Mouse (Mus musculus) liver, embryonic 13.5 days (tissue): Measurements from ENCODE around the gene Hpd. TPM values are rescaled to one million over a fixed set of nuclear protein-coding genes. Genes with fewer than 3 reads are reported as not detected.

ENCODE experiments used
- ATAC-seq: fragments of 200-750 bp; cut with Nextera tagmentation; 2 replicates; pipeline ENCODE4 v1.8.0; 2017; ENCODE audit warnings: low read depth, mild to moderate bottlenecking, moderate number of reproducible peaks, moderate library complexity
- DNase-seq: peaks from one replicate; pipeline ENCODE4 v3.0.0; 2022
- H3K27ac ChIP-seq: fragments of 300-500 bp; sonication (generic); 2 replicates; pipeline ENCODE4 v1.5.1; 2015; ENCODE audit warnings: moderate library complexity, mild to moderate bottlenecking, inconsistent platforms
- H3K27me3 ChIP-seq: fragments of 300-500 bp; sonication (generic); 2 replicates; pipeline ENCODE4 v1.6.1; 2015; ENCODE audit warnings: mild to moderate bottlenecking, inconsistent platforms
- H3K36me3 ChIP-seq: fragments of 300-500 bp; sonication (generic); 2 replicates; pipeline ENCODE4 v1.6.1; 2015; ENCODE audit warnings: mild to moderate bottlenecking, inconsistent platforms
- H3K4me1 ChIP-seq: fragments of 300-500 bp; sonication (generic); replicated peaks from 2 replicates; pipeline ENCODE4 v1.6.1; 2015; ENCODE audit warnings: inconsistent platforms
- H3K4me2 ChIP-seq: fragments of 300-500 bp; sonication (generic); 2 replicates; pipeline ENCODE4 v1.6.1; 2015; ENCODE audit warnings: inconsistent platforms, mild to moderate bottlenecking, moderate library complexity
- H3K4me3 ChIP-seq: fragments of 300-500 bp; sonication (generic); replicated peaks from 2 replicates; pipeline ENCODE4 v1.5.1; 2015; ENCODE audit warnings: mild to moderate bottlenecking, inconsistent platforms
- H3K9ac ChIP-seq: fragments of 300-500 bp; sonication (generic); 2 replicates; pipeline ENCODE4 v1.6.1; 2015; ENCODE audit warnings: mild to moderate bottlenecking, inconsistent platforms
- H3K9me3 ChIP-seq: fragments of 300-500 bp; sonication (generic); replicated peaks from 2 replicates; pipeline ENCODE4 v1.6.1; 2016; ENCODE audit warnings: inconsistent platforms
- WGBS: fragments of 180-500 bp; shearing (Covaris S2); methylation state at CpG from one replicate; pipeline ENCODE4 v1.1.7; 2015; ENCODE audit not compliant: insufficient replicate concordance; 5-methylcytosine and 5-hydroxymethylcytosine counted together
- polyA plus RNA-seq: library from polyadenylated mRNA; unstranded; fragments of >200 nt; fragmentation: Nextera tagmentation; extraction: Ambion mirVana; gene quantifications from 2 replicates; pipeline ENCODE4 v1.2.1, GENCODE M21; 2015

Gene Hpd
- polyA plus RNA-seq, 1 experiment from 2014 or later = 12.4 TPM

DNA sequence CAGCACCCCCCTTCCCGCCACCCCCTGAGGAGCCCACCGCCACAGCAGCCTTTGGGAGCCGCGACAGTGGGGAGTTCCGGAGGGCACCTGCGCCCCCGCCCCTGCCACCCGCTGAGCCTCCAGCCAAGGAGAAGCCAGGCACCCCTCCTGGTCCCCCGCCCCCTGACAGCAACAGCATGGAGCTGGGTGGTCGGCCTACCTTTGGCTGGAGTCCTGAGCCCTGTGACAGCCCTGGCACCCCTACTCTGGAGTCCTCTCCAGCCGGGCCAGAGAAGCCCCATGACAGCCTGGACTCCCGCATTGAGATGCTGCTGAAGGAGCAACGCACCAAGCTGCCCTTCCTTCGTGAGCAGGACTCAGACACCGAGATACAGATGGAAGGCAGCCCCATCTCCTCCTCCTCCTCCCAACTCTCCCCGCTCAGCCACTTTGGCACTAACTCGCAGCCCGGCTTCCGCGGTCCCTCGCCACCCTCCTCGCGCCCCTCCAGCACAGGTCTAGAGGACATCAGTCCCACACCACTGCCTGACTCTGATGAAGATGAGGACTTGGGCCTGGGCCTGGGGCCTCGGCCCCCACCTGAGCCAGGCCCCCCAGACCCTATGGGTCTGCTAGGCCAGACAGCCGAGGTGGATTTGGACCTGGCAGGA is 34.3 kb downstream of the Hpd start:
- H3K27ac ChIP-seq = peak overlapping the region; percentile 75
- H3K4me2 ChIP-seq = 0 out of 2 replicates have a peak overlapping the region, but pooled peaks have one; percentile 77

DNA sequence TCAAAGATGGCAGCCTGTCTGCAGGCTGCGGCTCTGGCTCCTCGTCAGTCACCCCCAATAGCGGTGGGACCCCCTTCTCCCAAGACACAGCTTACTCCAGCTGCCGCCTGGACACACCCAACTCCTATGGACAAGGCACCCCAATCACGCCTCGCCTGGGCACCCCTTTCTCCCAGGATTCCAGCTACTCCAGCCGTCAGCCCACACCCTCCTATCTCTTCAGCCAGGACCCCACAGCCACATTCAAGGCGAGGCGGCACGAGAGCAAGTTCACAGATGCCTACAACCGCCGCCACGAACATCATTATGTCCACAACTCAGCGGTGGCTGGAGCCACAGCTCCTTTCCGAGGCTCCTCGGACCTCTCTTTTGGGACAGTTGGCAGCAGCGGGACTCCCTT is 35.0 kb downstream of the Hpd start:
- no peaks in the 10 kb centered on the region for H3K9me3 ChIP-seq
- H3K36me3 ChIP-seq = peaks cover 79% of the 10 kb centered on the region
- DNase-seq (no peak), ATAC-seq (no peak)
- no peaks in the 10 kb centered on the region for H3K27me3 ChIP-seq
- WGBS = 79% methylated on average over 17 of the region's 17 CpGs
- no peak overlapping the region for H3K4me3 ChIP-seq
- no peak overlapping the region; the same call in 1 of the 2 replicates for H3K9ac ChIP-seq
- no peak overlapping the region for H3K4me2 ChIP-seq
- H3K27ac ChIP-seq = 0 out of 2 replicates have a peak overlapping the region, but pooled peaks have one; percentile 62
- peaks cover 95% of the 10 kb centered on the region for H3K4me1 ChIP-seq

More for the DNA sequence above, 34.3 kb downstream of the Hpd start:
- Histone ChIP-seq H3K27me3 (no peaks in the 10 kb centered on the region), H3K4me3 (peak overlapping the region; percentile 4; the same call in 1 of the 2 replicates), H3K4me1 (peaks cover 96% of the 10 kb centered on the region), H3K9me3 (no peaks in the 10 kb centered on the region), H3K36me3 (peaks cover 85% of the 10 kb centered on the region), H3K9ac (0 out of 2 replicates have a peak overlapping the region, but pooled peaks have one; percentile 16)
- 87% methylated on average over 25 of the region's 25 CpGs for WGBS
- no peak for ATAC-seq
- no peak for DNase-seq

DNA sequence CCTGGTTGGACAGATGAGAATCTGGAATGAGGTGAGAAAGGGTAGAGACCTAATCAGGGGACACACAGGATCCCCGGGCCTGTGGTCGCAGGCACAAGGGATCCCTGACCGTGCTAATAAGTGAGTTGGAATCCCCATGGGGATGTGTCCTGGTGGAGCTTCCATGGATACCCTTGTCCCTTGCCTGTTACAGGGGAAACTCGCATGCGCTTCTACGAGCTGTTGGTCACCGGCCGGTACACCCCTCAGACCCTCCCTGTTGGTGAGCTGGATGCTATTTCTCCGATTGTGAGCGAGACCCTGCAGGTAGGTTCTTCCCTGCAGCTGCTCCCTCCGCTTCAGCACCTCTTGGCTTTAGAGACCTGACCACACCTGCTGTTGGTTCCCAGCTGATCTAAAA is 36.2 kb downstream of the Hpd start:
- Histone ChIP-seq H3K27me3 (no peaks in the 10 kb centered on the region), H3K4me2 (peak overlapping the region; percentile 100; the same call in 1 of the 2 replicates), H3K4me3 (no peak overlapping the region), H3K9me3 (no peaks in the 10 kb centered on the region), H3K27ac (peak overlapping the region; percentile 62; the same call in 1 of the 2 replicates), H3K4me1 (peaks cover 84% of the 10 kb centered on the region), H3K9ac (0 out of 2 replicates have a peak overlapping the region, but pooled peaks have one; percentile 100), H3K36me3 (peaks cover 67% of the 10 kb centered on the region)
- WGBS = 84% methylated on average over 11 of the region's 11 CpGs
- ATAC-seq = no peak
- no peak for DNase-seq

DNA sequence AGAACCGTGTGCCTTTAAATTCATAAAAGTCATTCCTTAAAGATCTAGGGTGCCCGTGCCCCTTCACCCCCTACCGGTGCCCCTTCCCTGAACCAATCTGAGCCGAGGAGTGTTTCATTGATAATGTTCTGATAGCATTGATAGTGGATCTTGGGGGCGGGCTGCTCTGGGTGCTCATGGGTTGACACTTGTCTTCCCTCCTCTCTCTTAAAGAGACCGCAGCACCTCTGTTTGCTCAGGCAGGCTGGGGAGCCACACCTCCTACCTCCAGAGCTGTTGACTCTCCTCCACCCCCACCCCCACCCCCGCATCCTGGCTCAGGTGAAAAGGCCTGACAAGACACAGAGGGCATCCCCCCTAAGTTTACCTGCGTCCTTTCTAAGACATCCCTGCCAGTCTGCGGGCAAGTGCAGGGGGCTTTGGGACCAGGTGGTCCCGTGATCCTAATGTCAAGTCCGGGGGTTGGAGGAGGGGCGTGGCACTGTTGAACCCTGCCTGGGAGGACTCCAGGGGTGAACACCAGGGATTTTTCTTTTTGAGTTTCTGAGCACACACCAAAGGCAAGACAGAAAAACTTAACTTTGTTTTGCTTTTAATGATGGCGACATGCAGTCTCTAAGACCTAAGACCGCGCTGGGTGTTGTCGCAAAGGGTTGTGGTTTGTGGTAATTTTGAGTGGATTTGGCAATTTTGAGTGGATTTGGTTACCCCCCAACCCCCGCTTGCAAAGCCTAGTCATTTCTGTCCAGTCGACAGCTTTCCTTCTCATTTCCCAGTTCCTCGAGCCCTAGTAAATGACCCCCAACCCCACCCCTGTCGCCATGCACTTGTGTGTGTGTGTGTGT is 37.6 kb downstream of the Hpd start:
- peak overlapping the region; percentile 100 for H3K9ac ChIP-seq
- H3K4me1 ChIP-seq = peaks cover 72% of the 10 kb centered on the region
- H3K9me3 ChIP-seq = no peaks in the 10 kb centered on the region
- no peak for ATAC-seq
- peaks cover 53% of the 10 kb centered on the region for H3K36me3 ChIP-seq
- H3K27ac ChIP-seq = peak overlapping the region; percentile 99
- H3K27me3 ChIP-seq = no peaks in the 10 kb centered on the region
- H3K4me2 ChIP-seq = peak overlapping the region; percentile 100
- 38% methylated on average over 20 of the region's 20 CpGs for WGBS
- peak overlapping the region; percentile 96 for H3K4me3 ChIP-seq
- DNase-seq = no peak

DNA sequence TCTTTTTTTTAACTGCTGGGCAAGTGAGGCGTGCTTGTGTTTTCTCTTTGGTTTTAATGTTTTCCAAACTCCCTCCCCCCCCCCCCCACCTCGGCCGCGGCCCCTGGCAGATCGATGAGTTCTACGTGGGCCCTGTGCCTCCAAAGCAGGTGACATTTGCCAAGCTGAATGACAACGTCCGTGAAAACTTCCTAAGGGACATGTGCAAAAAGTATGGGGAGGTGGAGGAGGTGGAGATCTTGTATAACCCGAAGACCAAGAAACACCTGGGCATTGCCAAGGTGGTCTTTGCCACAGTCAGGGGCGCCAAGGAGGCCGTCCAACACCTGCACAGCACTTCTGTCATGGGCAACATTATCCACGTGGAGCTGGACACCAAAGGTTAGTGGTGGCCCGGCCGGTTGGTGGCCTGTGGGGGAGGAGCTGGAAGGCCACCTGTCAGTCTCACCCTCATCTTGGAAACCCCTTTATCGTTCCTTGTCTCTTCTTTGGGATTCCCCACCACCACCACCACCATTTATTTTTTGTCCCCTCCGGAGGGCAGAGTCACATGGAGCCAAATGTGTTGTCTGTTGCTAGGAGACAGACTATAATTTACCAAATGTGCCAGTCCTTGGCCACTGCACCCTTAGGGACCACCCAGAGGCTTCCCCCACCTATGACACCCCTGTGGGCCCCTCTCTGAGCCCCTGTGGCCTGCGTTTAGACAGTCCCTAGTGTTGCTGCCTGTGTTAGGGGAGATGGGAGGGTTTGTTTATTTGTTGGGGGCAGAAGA is 38.4 kb downstream of the Hpd start:
- ATAC-seq (no peak), DNase-seq (no peak)
- H3K4me3 ChIP-seq = peak overlapping the region; percentile 96
- peak overlapping the region; percentile 100 for H3K9ac ChIP-seq
- peak overlapping the region; percentile 100 for H3K4me2 ChIP-seq
- H3K27ac ChIP-seq = peak overlapping the region; percentile 99
- WGBS = 11% methylated on average over 17 of the region's 17 CpGs
- no peaks in the 10 kb centered on the region for H3K27me3 ChIP-seq
- H3K9me3 ChIP-seq = no peaks in the 10 kb centered on the region
- H3K36me3 ChIP-seq = peaks cover 49% of the 10 kb centered on the region
- H3K4me1 ChIP-seq = peaks cover 72% of the 10 kb centered on the region

DNA sequence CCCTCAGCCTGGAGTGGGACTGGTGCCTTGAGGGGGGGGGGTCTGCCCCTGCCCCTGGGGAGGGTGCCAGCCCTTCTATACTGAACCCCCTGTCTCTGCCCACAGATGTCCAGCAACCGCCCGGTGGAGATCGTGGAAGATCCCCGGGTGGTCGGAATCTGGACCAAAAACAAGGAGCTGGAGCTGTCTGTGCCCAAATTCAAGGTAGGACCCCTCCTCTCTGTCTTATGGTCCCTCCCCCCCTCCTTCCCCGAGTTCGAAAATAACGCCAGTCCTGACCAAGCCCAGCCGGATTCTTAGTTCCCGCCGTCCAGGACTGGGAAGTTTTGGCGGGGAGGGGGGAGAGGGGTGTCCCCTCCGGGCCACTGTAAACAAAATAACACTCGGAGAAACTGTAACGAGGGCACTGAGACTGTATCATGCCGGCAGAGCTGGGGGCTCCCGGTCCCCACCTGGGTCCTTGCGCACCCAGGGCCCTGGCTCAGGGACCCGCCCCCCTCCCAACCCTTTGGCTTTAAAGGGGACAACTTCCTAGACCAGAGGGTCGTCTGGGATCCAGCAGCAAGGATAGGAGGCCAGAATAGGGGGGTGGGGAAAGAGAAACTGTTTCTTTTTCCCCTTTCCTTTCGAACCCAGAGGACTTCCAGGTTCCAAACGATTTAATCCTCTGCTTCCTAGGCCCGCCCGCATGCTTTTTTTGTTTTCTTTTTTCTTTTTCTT is 39.1 kb downstream of the Hpd start:
- DNase-seq = no peak
- H3K27me3 ChIP-seq = no peaks in the 10 kb centered on the region

DNA sequence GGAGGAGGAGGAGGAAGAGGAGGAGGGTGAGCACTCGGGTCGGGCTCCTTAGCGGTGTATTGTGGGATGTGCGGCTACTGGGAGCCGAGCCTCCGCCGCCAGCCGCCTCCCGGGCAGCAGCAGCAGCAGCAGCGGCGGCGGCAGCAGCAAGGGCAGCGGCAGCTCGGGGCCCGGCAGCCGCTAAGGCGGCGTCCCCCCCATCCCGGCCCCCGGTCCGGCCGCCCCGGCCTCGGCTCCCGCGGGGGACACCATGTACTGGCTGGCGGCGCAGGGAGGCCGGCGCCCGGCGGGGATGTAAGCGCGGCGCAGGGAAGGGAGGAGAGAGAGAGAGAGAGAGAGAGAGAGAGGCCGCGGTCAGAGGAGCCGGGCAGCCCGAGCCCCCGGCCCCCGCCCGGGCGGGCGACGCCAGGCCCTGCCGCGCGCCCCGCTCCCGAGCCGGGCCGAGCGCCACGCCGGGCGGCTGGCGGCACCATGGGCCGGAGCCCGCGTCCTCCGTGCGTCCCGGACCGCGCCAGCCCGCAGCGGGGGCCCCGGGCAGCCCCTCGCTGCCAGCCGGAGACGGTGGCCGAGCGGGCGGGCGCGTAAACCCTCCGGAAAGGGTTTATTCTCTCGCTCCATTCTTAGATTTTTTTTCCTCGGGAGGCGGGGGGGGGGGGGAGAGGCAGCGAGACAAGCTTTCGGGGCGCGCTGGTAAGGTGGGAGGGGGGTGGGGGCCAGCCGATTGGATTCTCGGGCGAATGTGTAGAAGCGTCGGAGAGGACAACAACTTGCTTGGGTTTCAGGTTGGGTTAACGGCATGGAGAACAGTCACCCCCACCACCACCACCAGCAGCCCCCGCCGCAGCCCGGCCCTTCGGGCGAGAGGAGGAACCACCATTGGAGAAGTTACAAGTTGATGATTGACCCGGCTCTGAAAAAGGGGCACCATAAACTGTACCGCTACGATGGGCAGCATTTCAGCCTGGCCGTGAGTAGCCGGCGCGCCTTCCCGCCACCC is 40.1 kb downstream of the Hpd start, which contains the start of gene Setd1b:
Gene Setd1b (plus strand): TSS at position 33 of the 997 bp plus-strand sequence.
- Histone ChIP-seq H3K27ac (peak within 1 kb of the TSS; percentile 99), H3K9me3 (no peaks in the 10 kb centered on the region), H3K9ac (peak within 1 kb of the TSS; percentile 100), H3K4me2 (peak within 1 kb of the TSS; percentile 100), H3K36me3 (peaks cover 36% of the 10 kb centered on the region), H3K27me3 (no peaks in the 10 kb centered on the region), H3K4me1 (peaks cover 70% of the 10 kb centered on the region), H3K4me3 (peak within 1 kb of the TSS; percentile 96)
- ATAC-seq = peak; percentile 29
- peak; percentile 67 for DNase-seq
- under 1% methylated on average over 67 of the region's 103 CpGs for WGBS

More for the DNA sequence above, 39.1 kb downstream of the Hpd start:
- peaks cover 42% of the 10 kb centered on the region for H3K36me3 ChIP-seq
- no peaks in the 10 kb centered on the region for H3K9me3 ChIP-seq
- H3K4me1 ChIP-seq = peaks cover 70% of the 10 kb centered on the region
- peak overlapping the region; percentile 99 for H3K27ac ChIP-seq
- ATAC-seq = no peak
- peak overlapping the region; percentile 96 for H3K4me3 ChIP-seq
- 3% methylated on average over 24 of the region's 24 CpGs for WGBS
- H3K9ac ChIP-seq = peak overlapping the region; percentile 100
- peak overlapping the region; percentile 100 for H3K4me2 ChIP-seq

DNA sequence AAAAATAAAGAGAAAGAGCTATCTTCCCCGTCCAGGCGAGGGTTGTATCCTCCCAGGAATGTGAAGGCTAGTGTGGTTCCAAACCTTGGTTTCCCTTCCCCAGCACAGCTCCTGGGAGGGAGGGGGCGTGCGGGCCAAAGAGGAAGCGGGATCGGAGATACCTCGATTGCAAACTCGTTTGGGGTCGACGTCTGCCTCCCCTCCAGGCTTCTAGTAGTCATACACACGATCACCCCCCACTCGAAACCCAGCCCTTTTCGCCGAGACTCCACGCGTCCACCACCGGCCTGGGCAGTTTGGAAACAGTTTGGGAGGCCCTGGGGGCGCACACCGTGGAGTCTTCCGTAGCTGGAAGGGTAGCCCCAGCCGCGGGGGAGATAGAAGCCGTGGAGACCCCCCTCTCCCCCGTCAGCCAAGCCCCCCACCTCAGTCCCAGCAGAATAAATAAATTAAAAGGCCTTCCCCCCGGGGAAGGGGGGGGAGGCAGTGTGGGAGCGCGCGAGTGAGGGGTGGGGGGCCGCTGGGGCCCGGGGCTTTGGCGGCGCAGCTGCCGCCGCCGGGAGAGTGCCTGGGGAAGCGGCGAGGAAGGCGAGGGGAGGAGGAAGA is 40.9 kb downstream of the Hpd start:
- no peaks in the 10 kb centered on the region for H3K27me3 ChIP-seq
- H3K4me3 ChIP-seq = peak overlapping the region; percentile 96
- whole genome bisulfite sequencing = 0% methylated on average over 32 of the region's 38 CpGs
- H3K27ac ChIP-seq = peak overlapping the region; percentile 99
- DNase-seq (peak; percentile 46), ATAC-seq (no peak)
- H3K9ac ChIP-seq = peak overlapping the region; percentile 100
- peak overlapping the region; percentile 100 for H3K4me2 ChIP-seq
- no peaks in the 10 kb centered on the region for H3K9me3 ChIP-seq
- H3K36me3 ChIP-seq = peaks cover 33% of the 10 kb centered on the region
- peaks cover 70% of the 10 kb centered on the region for H3K4me1 ChIP-seq

DNA sequence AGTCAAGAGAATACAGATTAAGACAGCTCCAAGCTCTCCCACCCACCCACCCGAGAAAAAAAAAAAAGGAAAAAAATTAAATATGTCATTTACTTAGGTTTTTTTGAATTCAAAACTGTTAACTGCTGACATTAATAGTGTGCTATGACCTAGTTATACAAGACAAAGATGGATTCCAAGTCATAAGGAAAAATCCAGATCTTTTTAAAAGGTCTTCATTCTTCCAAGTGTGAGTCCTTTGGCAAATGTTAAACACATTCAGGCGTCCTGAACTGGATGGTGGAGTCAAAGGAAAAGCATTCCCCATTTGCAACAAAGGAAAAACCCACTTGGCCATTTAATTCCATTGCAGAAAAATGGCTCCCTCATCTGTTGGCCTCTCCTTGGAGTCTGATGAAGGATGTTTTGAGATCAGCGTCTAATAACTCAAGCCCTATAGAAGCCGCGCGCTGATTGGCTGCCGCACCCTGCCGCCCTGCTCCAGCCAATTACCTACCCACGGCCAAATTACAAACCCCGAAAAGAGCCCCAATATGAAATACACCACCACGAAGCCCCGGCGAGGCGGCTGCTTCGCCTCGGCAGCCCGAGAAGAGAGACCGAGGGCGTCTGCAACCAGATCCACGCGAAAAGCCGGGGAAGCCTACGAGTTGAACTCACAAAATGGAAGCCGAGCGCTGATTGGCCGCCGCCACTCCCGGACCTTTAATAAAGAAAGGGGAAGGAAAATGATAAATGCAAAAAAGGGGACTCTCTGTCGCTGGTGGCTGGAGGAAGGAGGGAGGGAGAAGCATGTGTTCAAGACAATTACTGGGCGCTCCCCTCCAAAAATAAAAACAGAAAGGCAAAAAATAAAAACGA is 41.6 kb downstream of the Hpd start:
- no peaks in the 10 kb centered on the region for H3K9me3 ChIP-seq
- peaks cover 26% of the 10 kb centered on the region for H3K36me3 ChIP-seq
- H3K4me2 ChIP-seq = peak overlapping the region; percentile 100
- peak overlapping the region; percentile 96 for H3K4me3 ChIP-seq
- peak overlapping the region; percentile 100 for H3K27ac ChIP-seq
- H3K4me1 ChIP-seq = peaks cover 69% of the 10 kb centered on the region
- ATAC-seq (peak; percentile 47), DNase-seq (peak; percentile 90)
- WGBS = under 1% methylated on average over 31 of the region's 31 CpGs
- H3K27me3 ChIP-seq = no peaks in the 10 kb centered on the region
- peak overlapping the region; percentile 100 for H3K9ac ChIP-seq
